Mouse (Mus musculus) B cell, adult 2 months (primary cell): ENCODE data around the gene Cd8a.
"Not testable (repeated sequence)": the region's sequence is repeated elsewhere in the genome, so short reads cannot be mapped to it uniquely, and the experiment has no call there.

Experiments used
- DNase-seq, 2 experiments: peaks; one replicate each; pipeline ENCODE4 v3.0.0; 2022

Gene Cd8a

GRCm38 (mm10) chr6:71373249-71373775 is at the start of gene Cd8a:
Gene Cd8a, plus strand, starts transcription at chr6:71373427.
- no peak for DNase-seq

- no peak for DNase-seq
Measured at GRCm38 (mm10) chr6:71324816-71325215, 48.4 kb upstream of the Cd8a start.

GRCm38 (mm10) chr6:71329881-71330280 is 43.3 kb upstream of the Cd8a start:
- no peak for DNase-seq

- DNase-seq = no peak
Measured at GRCm38 (mm10) chr6:71330486-71330885, 42.7 kb upstream of the Cd8a start.

- DNase-seq = not testable (repeated sequence)
Measured at GRCm38 (mm10) chr6:71331491-71331890, 41.7 kb upstream of the Cd8a start.

- no peak for DNase-seq
Measured at GRCm38 (mm10) chr6:71332236-71332965, 40.8 kb upstream of the Cd8a start.

GRCm38 (mm10) chr6:71333031-71333430 is 40.2 kb upstream of the Cd8a start:
- no peak for DNase-seq

GRCm38 (mm10) chr6:71333578-71334273 is 39.5 kb upstream of the Cd8a start:
- no peak for DNase-seq

- no peak for DNase-seq
Measured at GRCm38 (mm10) chr6:71337666-71338065, 35.6 kb upstream of the Cd8a start.

- no peak for DNase-seq
Measured at GRCm38 (mm10) chr6:71338941-71339340, 34.3 kb upstream of the Cd8a start.

- DNase-seq = no peak
Measured at GRCm38 (mm10) chr6:71339351-71339750, 33.9 kb upstream of the Cd8a start.

- no peak for DNase-seq
Measured at GRCm38 (mm10) chr6:71341179-71341578, 32.0 kb upstream of the Cd8a start.

- no peak for DNase-seq
Measured at GRCm38 (mm10) chr6:71348006-71348405, 25.2 kb upstream of the Cd8a start.

GRCm38 (mm10) chr6:71351201-71351600 is 22.0 kb upstream of the Cd8a start:
- no peak for DNase-seq

- DNase-seq = no peak
Measured at GRCm38 (mm10) chr6:71352201-71352600, 21.0 kb upstream of the Cd8a start.

- DNase-seq = no peak
Measured at GRCm38 (mm10) chr6:71352866-71353427, 20.3 kb upstream of the Cd8a start.

GRCm38 (mm10) chr6:71353722-71354121 is 19.5 kb upstream of the Cd8a start:
- DNase-seq = no peak

- no peak for DNase-seq
Measured at GRCm38 (mm10) chr6:71357493-71357892, 15.7 kb upstream of the Cd8a start.

- no peak for DNase-seq
Measured at GRCm38 (mm10) chr6:71360221-71360620, 13.0 kb upstream of the Cd8a start.

- DNase-seq = no peak
Measured at GRCm38 (mm10) chr6:71360751-71361150, 12.5 kb upstream of the Cd8a start.

GRCm38 (mm10) chr6:71361156-71361670 is 12.0 kb upstream of the Cd8a start:
- no peak for DNase-seq

- DNase-seq = no peak
Measured at GRCm38 (mm10) chr6:71363995-71364394, 9.2 kb upstream of the Cd8a start.

- DNase-seq = no peak
Measured at GRCm38 (mm10) chr6:71369416-71369815, 3.8 kb upstream of the Cd8a start.
